Mouse (Mus musculus): ENCODE results near the gene Gm2115. TPM values are rescaled to one million over a fixed set of nuclear protein-coding genes. Genes with fewer than 3 reads are reported as not detected.

Gene Gm2115
- polyA plus RNA-seq, 2 experiments from 2014 or later: 0.08 TPM; not detected in 1

Other genes starting within 250 kb of the Gm2115 start
- gene Arnt2, start 118.8 kb upstream of the Gm2115 start, polyA plus RNA-seq (2017; shearing (Covaris generic)): 1 to 10 TPM; 3.6 to 4.8 TPM
- gene Fah, start 77.8 kb downstream of the Gm2115 start, polyA plus RNA-seq (2017; shearing (Covaris generic)): 10 to 100 TPM; 11.3 to 14.6 TPM
- gene Zfand6, start 161.0 kb downstream of the Gm2115 start, polyA plus RNA-seq (2017; shearing (Covaris generic)): 100 to 1,000 TPM; 110 to 144 TPM